Mouse (Mus musculus) yolk sac, embryonic 10.5 days (tissue): ENCODE measurements around the gene Clec2g.
"Not testable (repeated sequence)": the region's sequence is repeated elsewhere in the genome, so short reads cannot be mapped to it uniquely, and the experiment has no call there.

Experiments
- DNase-seq: peaks from one replicate; pipeline ENCODE4 v3.0.0-alpha.2; 2017; ENCODE audit warnings: low spot score

Gene Clec2g

GRCm38 (mm10) chr6:128971394-128972039 is 37.3 kb downstream of the Clec2g start:
- DNase-seq = no peak

GRCm38 (mm10) chr6:128972156-128972555 is 38.0 kb downstream of the Clec2g start:
- DNase-seq = no peak

- no peak for DNase-seq
Measured at GRCm38 (mm10) chr6:128972687-128973438, 38.7 kb downstream of the Clec2g start.

GRCm38 (mm10) chr6:128973439-128973697 is 39.2 kb downstream of the Clec2g start:
- no peak for DNase-seq

GRCm38 (mm10) chr6:128974850-128975249 is 40.7 kb downstream of the Clec2g start:
- not testable (repeated sequence) for DNase-seq

GRCm38 (mm10) chr6:128976194-128976593 is 42.0 kb downstream of the Clec2g start:
- no peak for DNase-seq

GRCm38 (mm10) chr6:128981951-128982541 is 47.9 kb downstream of the Clec2g start:
- DNase-seq = not testable (repeated sequence)

- no peak for DNase-seq
Measured at GRCm38 (mm10) chr6:128992337-128992736, 58.2 kb downstream of the Clec2g start.

GRCm38 (mm10) chr6:128992753-128993152 is 58.6 kb downstream of the Clec2g start:
- no peak for DNase-seq

GRCm38 (mm10) chr6:128993221-128993620 is 59.0 kb downstream of the Clec2g start:
- DNase-seq = no peak

- DNase-seq = no peak
Measured at GRCm38 (mm10) chr6:128994336-128994735, 60.2 kb downstream of the Clec2g start.

- no peak for DNase-seq
Measured at GRCm38 (mm10) chr6:128994742-128995141, 60.6 kb downstream of the Clec2g start.

- DNase-seq = no peak
Measured at GRCm38 (mm10) chr6:128995250-128996053, 61.3 kb downstream of the Clec2g start.

GRCm38 (mm10) chr6:128996054-128996767 is 62.0 kb downstream of the Clec2g start:
- DNase-seq = no peak

GRCm38 (mm10) chr6:128996768-128997442 is 62.7 kb downstream of the Clec2g start:
- peak; percentile 17 for DNase-seq

GRCm38 (mm10) chr6:129001392-129001791 is 67.2 kb downstream of the Clec2g start:
- no peak for DNase-seq

- no peak for DNase-seq
Measured at GRCm38 (mm10) chr6:129008552-129008951, 74.4 kb downstream of the Clec2g start.

- DNase-seq = not testable (repeated sequence)
Measured at GRCm38 (mm10) chr6:129009846-129010504, 75.8 kb downstream of the Clec2g start.

GRCm38 (mm10) chr6:129010505-129010873 is 76.3 kb downstream of the Clec2g start:
- no peak for DNase-seq

- not testable (repeated sequence) for DNase-seq
Measured at GRCm38 (mm10) chr6:129012012-129012411, 77.8 kb downstream of the Clec2g start.

GRCm38 (mm10) chr6:129012966-129013365 is 78.8 kb downstream of the Clec2g start:
- no peak for DNase-seq
